Mouse (Mus musculus): ENCODE measurements around the gene Cebpg. TPM values are rescaled to one million over a fixed set of nuclear protein-coding genes. Genes with fewer than 3 reads are reported as not detected.

Gene Cebpg
- polyA plus RNA-seq, 1 experiment from 2014 or later: 41.4 TPM

DNA sequence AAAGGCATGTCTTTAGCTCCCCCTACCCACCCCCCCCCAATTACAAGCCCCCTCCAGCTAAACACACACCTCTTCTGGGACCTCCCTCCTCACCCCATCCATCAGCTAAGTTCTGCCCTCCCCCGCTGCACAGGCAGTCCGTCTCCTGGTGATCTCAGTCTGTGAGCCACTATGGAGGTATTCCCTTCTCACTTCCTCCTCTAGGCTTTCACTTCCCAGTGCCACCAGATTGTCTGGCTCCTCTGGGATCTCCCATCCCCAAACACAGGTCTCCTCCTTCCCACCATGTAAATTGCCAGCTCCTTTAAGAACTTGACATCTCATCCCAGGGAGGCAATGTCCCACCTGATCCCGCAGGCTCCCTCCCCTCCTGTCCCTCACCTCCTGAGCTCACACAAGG is 9.6 kb upstream of the Cebpg start:
- no peaks in the 10 kb centered on the region for H3K36me3 ChIP-seq
- peaks cover 8% of the 10 kb centered on the region for H3K4me1 ChIP-seq (replicated peaks)
- H3K4me3 ChIP-seq: no peak overlapping the region
- no peak overlapping the region for H3K9ac ChIP-seq
- no peak for ATAC-seq (ENCODE audit: low FRiP score)
- H3K9me3 ChIP-seq: no peaks in the 10 kb centered on the region
- no peaks in the 10 kb centered on the region for H3K27me3 ChIP-seq
- no peak overlapping the region for H3K27ac ChIP-seq
- no peak overlapping the region for H3K4me2 ChIP-seq
- 72% methylated on average over 3 of the region's 3 CpGs for WGBS

DNA sequence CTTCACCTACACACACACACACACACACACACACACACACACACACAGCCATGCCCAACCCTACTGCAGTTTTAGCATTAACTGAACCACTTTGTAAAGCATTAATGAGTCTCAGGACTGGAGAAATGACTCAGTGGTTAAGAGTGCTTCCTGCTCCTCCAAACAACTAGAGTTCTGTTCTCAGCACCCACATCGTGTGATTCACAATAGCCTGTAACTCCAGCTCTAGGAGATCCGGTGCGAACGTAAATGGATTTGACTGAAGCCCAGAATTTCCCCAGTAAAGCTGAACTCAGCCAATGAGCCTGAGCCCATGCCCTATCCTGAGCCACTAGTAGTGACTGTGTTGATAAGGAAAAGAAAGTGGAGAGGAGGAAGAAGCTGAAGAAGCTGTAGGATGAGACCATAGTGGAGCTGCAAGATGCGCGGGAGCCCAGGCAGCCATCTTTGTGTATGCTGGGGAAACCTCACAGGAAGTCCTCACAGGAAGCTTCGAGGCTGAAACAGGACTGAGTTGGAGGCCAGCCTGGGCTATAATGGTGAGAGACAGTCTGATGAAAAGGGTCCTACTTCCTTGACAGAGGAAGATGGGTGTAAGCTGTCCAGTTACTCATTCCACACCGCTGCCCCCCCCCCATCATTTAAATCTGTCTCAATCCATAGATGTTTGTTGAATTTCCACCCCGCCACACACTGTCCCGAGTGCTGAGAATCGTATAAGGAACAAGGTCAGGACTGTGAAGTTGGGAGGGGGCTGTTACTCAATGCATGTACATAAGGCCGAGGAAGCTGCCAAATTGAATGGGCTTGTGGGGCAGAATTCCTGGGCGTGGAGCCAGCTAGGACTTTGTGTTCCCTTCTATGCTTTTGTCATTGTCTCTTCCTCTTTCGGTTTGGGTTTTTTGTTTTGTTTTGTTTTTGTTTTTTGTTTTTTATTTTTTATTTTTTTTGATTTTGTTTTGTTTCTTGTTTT is 8.2 kb upstream of the Cebpg start:
- Histone ChIP-seq H3K9me3 (no peaks in the 10 kb centered on the region), H3K27me3 (no peaks in the 10 kb centered on the region)
- 73% methylated on average over 14 of the region's 14 CpGs for WGBS

DNA sequence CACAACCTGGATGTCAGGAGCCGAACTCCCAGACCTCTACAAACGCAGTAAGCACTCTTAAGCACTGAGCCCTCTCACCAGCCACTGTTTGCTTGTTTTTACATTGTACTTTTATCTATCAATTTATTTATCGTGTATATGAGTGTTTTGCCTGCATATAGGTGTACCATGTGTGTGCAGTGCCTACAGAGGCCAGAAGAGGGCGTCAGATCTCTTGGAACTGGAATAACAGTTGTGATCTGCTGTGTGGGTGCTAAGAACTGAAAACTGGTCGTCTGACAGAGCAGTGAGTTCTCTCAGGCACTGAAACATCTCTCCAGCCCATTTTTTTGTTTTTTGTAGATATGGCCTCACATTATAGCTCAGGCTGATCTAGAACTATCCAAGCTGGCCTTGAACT is 3.1 kb upstream of the Cebpg start:
- Histone ChIP-seq H3K9me3 (no peaks in the 10 kb centered on the region), H3K27ac (no peak overlapping the region), H3K4me3 (no peak overlapping the region), H3K4me2 (no peak overlapping the region), H3K27me3 (no peaks in the 10 kb centered on the region), H3K4me1 (replicated peaks) (peaks cover 19% of the 10 kb centered on the region), H3K36me3 (no peaks in the 10 kb centered on the region), H3K9ac (no peak overlapping the region)
- ATAC-seq (ENCODE audit: low FRiP score): no peak
- WGBS: 68% methylated on average over 5 of the region's 5 CpGs

More for the DNA sequence above, 8.2 kb upstream of the Cebpg start:
- Histone ChIP-seq H3K27ac (no peak overlapping the region), H3K36me3 (no peaks in the 10 kb centered on the region), H3K4me2 (no peak overlapping the region), H3K4me3 (no peak overlapping the region), H3K9ac (no peak overlapping the region), H3K4me1 (replicated peaks) (peaks cover 8% of the 10 kb centered on the region)
- no peak for ATAC-seq (ENCODE audit: low FRiP score)

DNA sequence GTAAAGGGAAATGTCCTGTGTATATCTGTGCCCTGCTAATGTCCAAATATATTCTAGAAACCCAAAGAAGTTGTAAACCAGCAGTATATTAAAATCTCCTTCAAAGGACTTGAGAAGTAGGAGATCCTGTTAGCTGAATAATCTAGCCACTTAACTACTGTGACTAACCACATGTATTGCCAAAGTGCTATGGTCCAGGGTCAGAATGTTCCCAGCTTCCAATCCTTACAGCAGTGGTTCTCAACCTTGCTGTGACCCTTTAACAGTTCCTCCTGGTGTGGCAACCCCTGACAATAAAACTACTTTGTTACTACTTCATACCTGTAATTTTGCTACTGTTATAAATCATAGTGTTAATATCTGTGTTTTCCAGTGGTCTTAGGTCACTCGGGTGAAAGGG is 2.0 kb upstream of the Cebpg start:
- no peak for ATAC-seq (ENCODE audit: low FRiP score)
- Histone ChIP-seq H3K27ac (no peak overlapping the region), H3K4me3 (no peak overlapping the region), H3K4me1 (replicated peaks) (peaks cover 27% of the 10 kb centered on the region), H3K9me3 (no peaks in the 10 kb centered on the region), H3K36me3 (no peaks in the 10 kb centered on the region), H3K27me3 (no peaks in the 10 kb centered on the region), H3K4me2 (no peak overlapping the region), H3K9ac (no peak overlapping the region)
- WGBS: 76% methylated on average over 1 of the region's 1 CpGs

DNA sequence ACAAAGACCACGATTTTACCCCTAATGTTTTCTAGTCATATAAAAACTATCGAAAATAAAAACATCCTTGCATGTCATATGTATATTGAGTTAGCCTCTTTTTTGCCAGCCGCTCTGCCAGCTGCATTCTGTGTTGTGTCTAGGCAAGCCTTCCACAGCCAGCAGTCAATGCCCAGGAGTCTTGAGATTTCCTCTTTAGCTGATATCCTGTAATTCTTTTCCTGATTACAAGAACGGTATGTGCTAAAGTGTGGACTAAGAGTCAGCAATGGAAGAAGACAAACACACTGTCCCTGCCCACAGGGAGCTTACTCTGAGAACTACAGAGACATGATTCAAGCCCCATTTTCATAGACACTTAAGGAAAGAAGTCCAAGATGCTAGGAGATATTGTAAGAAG is 1.2 kb upstream of the Cebpg start:
- no peak overlapping the region for H3K9ac ChIP-seq
- H3K4me2 ChIP-seq: no peak overlapping the region
- no peaks in the 10 kb centered on the region for H3K36me3 ChIP-seq
- H3K27ac ChIP-seq: no peak overlapping the region
- H3K9me3 ChIP-seq: no peaks in the 10 kb centered on the region
- WGBS: 84% methylated on average over 4 of the region's 4 CpGs
- peaks cover 29% of the 10 kb centered on the region for H3K4me1 ChIP-seq (replicated peaks)
- no peak for ATAC-seq (ENCODE audit: low FRiP score)
- no peak overlapping the region; the same call in 1 of the 2 replicates for H3K4me3 ChIP-seq
- no peaks in the 10 kb centered on the region for H3K27me3 ChIP-seq

DNA sequence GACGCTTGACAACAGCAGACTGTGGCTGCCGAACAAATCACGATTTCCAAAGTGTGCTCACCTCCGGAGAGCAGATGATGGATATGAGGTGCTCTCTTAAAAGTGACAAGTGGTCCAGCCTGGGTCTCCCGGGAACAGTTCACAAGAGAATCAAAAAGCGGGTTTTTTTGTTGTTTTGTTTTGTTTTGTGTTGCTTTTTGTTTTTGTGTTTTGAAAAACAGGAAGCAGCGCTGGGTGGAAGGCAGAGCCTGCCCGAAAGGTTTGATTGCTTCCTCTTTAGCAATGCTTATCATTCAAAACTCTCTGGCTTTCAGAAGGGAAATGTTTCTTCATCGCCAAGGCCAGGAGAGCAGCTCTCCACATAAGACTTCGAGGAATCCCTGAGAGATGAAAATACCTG is 626 bp upstream of the Cebpg start:
- peaks cover 29% of the 10 kb centered on the region for H3K4me1 ChIP-seq (replicated peaks)
- H3K27ac ChIP-seq: peak overlapping the region; percentile 58
- H3K9me3 ChIP-seq: no peaks in the 10 kb centered on the region
- peak overlapping the region; percentile 71 for H3K4me2 ChIP-seq
- peak overlapping the region; percentile 76 for H3K4me3 ChIP-seq
- H3K9ac ChIP-seq: peak overlapping the region; percentile 66
- WGBS: 24% methylated on average over 10 of the region's 10 CpGs
- no peaks in the 10 kb centered on the region for H3K36me3 ChIP-seq
- H3K27me3 ChIP-seq: no peaks in the 10 kb centered on the region
- no peak for ATAC-seq (ENCODE audit: low FRiP score)

DNA sequence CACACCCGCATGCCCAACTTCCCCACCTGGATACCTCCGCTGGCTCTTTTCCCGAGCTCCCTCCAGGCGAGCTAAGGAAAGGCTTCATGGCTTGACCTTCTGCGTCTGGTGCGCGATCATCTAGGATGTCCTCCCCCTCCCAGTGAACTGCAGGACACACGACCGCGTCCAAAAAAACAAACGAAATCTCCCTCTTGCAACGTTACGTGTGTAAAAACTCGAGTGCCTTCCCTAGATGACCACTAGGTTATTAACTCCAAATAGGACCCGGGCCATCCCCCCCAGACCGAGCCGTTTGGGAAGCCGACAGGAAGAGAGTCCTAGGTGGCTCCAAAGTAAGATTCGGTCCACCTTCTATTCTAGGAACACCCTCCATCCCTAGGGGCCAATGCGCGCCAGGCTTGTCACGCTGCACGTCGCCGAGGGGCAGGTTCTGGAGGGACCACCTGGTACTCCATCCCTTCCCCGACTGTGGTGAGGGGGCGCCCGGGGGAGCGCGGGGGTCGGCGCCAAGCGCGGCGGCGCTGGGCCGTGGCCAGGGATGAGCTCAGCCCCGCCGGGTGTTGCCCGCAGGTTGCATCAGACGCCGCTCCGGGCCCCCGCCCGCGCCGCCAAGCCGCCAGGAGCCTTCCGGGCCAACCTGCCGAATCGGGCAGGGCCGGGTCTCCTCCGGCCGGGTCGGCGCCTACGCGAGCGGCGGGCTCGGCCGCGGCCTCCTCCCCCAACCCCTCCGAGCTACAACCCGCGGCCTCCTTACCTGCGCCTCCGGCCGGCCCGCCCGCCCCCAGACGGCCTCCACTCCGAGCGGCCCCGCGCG is 546 bp downstream of the Cebpg start:
- H3K36me3 ChIP-seq: no peaks in the 10 kb centered on the region
- H3K27me3 ChIP-seq: no peaks in the 10 kb centered on the region
- peak overlapping the region; percentile 96 for H3K9ac ChIP-seq
- peak overlapping the region; percentile 76 for H3K4me3 ChIP-seq
- peak overlapping the region; percentile 93 for H3K4me2 ChIP-seq
- no peaks in the 10 kb centered on the region for H3K9me3 ChIP-seq
- under 1% methylated on average over 68 of the region's 77 CpGs for WGBS
- peaks cover 29% of the 10 kb centered on the region for H3K4me1 ChIP-seq (replicated peaks)
- peak overlapping the region; percentile 94 for H3K27ac ChIP-seq
- ATAC-seq (ENCODE audit: low FRiP score): peak; percentile 90

DNA sequence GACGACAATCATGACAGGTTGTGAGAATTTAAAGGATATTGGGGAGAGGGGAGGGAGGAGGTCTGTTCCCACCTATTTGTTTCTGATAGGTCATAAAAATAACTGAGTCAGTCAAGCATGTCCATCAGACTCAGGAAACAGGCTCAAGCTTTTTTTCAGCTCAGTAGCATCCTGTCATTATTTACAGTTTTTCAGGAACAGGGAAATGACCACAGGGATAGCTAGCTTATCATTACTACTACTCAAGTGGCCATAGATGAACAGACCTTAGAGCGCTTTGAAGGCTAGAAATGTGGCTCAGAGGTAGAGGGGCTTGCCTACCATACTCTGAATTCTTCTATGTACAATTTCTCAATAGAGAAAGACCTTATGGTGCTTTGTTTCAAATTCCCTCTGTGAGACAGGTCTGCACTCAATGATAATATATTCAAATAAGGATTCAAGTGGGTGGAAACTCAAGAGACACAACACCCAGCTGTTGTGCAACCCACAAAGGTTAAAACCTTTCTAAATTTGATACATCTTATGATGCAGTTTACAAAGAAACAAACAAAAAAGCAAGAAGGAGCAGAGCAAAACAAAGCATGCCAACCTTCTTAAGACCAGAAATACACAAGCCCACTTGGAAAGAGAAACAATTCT is 1.3 kb downstream of the Cebpg start:
- ATAC-seq (ENCODE audit: low FRiP score): no peak
- peaks cover 31% of the 10 kb centered on the region for H3K4me1 ChIP-seq (replicated peaks)
- no peaks in the 10 kb centered on the region for H3K27me3 ChIP-seq
- peak overlapping the region; percentile 96 for H3K9ac ChIP-seq
- H3K36me3 ChIP-seq: peaks cover 6% of the 10 kb centered on the region
- H3K4me3 ChIP-seq: peak overlapping the region; percentile 76
- 54% methylated on average over 2 of the region's 2 CpGs for WGBS
- H3K9me3 ChIP-seq: no peaks in the 10 kb centered on the region
- H3K4me2 ChIP-seq: peak overlapping the region; percentile 93
- H3K27ac ChIP-seq: peak overlapping the region; percentile 94

DNA sequence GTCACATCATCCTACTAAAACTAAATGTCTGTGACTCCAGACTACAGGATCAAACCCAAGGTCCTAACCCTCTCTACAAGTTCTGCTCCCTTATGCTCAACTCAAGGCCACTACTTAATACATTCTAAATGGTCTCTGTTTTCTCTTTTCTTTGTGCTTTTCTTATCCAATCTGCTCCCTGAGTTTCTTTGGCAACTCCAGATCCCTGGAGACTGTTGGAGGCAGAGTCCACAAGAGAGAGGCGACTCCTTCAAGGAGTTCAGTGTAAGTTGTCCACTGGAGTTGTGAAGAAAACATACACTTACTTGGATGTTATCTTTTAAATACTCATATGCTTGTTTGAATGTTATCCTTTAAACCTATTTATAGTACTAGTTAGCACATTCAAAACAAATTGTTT is 2.1 kb downstream of the Cebpg start:
- no peak overlapping the region; the same call in 1 of the 2 replicates for H3K9ac ChIP-seq
- no peaks in the 10 kb centered on the region for H3K9me3 ChIP-seq
- H3K4me2 ChIP-seq: peak overlapping the region; percentile 93
- 89% methylated on average over 1 of the region's 1 CpGs for WGBS
- peaks cover 31% of the 10 kb centered on the region for H3K4me1 ChIP-seq (replicated peaks)
- ATAC-seq (ENCODE audit: low FRiP score): no peak
- H3K27me3 ChIP-seq: no peaks in the 10 kb centered on the region
- H3K27ac ChIP-seq: no peak overlapping the region
- peaks cover 10% of the 10 kb centered on the region for H3K36me3 ChIP-seq
- H3K4me3 ChIP-seq: peak overlapping the region; percentile 76; the same call in 1 of the 2 replicates

DNA sequence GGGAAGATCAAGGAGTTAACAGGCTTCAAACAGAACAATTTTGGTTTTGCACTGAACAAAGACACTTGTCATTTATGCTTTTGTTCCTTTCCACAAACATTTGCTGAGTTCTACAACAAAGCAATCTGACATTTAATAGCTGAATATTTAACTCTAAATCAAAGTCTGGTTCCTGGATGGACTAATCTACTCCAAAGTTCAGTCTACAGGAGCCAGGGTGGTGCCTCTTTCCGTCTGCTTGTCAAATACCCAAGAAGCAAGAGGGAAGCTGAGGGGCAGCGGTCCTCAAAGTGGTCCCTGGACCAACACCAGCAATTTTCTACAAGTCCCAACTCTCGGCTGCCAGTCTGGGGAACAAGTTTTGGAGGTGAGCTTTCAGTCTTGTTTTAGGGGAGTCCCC is 3.2 kb downstream of the Cebpg start:
- WGBS: 90% methylated on average over 3 of the region's 3 CpGs
- Histone ChIP-seq H3K27me3 (no peaks in the 10 kb centered on the region), H3K4me1 (replicated peaks) (peaks cover 31% of the 10 kb centered on the region), H3K4me2 (no peak overlapping the region), H3K9ac (no peak overlapping the region), H3K27ac (no peak overlapping the region), H3K4me3 (no peak overlapping the region), H3K9me3 (no peaks in the 10 kb centered on the region), H3K36me3 (peaks cover 16% of the 10 kb centered on the region)
- ATAC-seq (ENCODE audit: low FRiP score): no peak

DNA sequence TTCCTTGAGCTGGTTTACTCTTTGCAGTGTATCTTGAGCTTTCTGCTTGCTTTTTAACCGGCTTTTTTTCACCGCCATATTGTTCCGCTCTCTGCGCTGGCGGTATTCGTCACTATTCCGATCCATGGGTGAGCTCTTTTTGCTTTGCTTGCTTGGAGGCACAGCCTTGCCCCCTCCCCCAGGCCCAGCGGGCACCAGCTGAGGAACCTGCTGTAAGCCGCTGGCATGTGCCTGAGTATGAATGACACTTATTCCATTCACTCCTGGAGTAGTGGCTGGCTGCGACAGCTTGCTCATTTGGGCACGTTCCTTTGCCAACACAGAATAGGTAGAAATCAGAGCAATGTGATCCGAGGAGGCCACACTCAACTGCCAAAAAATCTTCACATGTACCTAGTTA is 5.8 kb downstream of the Cebpg start:
- H3K9me3 ChIP-seq: no peaks in the 10 kb centered on the region
- H3K27ac ChIP-seq: no peak overlapping the region; the same call in 1 of the 2 replicates
- no peaks in the 10 kb centered on the region for H3K27me3 ChIP-seq
- WGBS: 85% methylated on average over 12 of the region's 12 CpGs
- H3K4me1 ChIP-seq (replicated peaks): peaks cover 23% of the 10 kb centered on the region
- no peak for ATAC-seq (ENCODE audit: low FRiP score)
- H3K9ac ChIP-seq: no peak overlapping the region
- H3K4me2 ChIP-seq: no peak overlapping the region
- no peak overlapping the region for H3K4me3 ChIP-seq
- peaks cover 36% of the 10 kb centered on the region for H3K36me3 ChIP-seq

DNA sequence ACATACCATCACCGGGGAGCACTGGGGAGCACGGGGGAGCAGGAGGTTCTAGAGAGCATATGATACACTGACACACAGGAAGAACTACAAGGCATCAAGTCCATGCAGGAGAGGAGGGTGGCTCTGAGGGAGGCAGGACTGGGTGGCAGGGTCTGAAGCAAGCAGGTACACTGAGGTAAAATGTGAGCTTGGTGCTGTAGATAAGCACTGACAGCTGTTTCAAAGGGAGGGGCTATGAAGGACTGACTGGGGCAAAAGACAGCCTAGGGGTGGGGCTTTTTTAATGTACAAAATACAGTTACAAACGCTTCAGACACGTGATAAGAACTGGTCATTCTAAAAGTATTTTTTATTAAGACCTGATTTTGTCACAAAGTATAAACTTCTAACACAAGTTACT is 10.3 kb downstream of the Cebpg start:
- no peak overlapping the region for H3K27ac ChIP-seq
- 96% methylated on average over 4 of the region's 4 CpGs for WGBS
- H3K9me3 ChIP-seq: no peaks in the 10 kb centered on the region
- no peak overlapping the region for H3K9ac ChIP-seq
- no peak overlapping the region for H3K4me2 ChIP-seq
- 0 out of 2 replicates have a peak, but pooled peaks cover 5% of the 10 kb centered on the region for H3K4me1 ChIP-seq (replicated peaks)
- peaks cover 74% of the 10 kb centered on the region for H3K36me3 ChIP-seq
- no peak for ATAC-seq (ENCODE audit: low FRiP score)
- no peak overlapping the region for H3K4me3 ChIP-seq
- H3K27me3 ChIP-seq: no peaks in the 10 kb centered on the region

All from hindbrain, embryonic 13.5 days (tissue).